Mouse (Mus musculus) midbrain, postnatal 0 days (tissue): ENCODE results near the gene Hes7. TPM values are rescaled to one million over a fixed set of nuclear protein-coding genes. Genes with fewer than 3 reads are reported as not detected.
A peak's percentile ranks its signal among the peaks of the same experiment; 100 is the strongest.

ENCODE experiments used
- ATAC-seq: fragments of 200-750 bp; cut with Nextera tagmentation; 2 replicates; pipeline ENCODE4 v1.8.0; 2017; ENCODE audit warnings: moderate number of reproducible peaks, mild to moderate bottlenecking, moderate TSS enrichment, moderate library complexity; ENCODE audit not compliant: low FRiP score
- DNase-seq: peaks from one replicate; pipeline ENCODE4 v3.0.0-alpha.2; 2015; ENCODE audit warnings: low spot score
- H3K27ac ChIP-seq: fragments of 300-500 bp; sonication (generic); 2 replicates; pipeline ENCODE4 v1.5.1; 2014; ENCODE audit warnings: low read depth, mild to moderate bottlenecking, low read length, mixed read lengths
- H3K27me3 ChIP-seq: fragments of 300-500 bp; sonication (generic); 2 replicates; pipeline ENCODE4 v1.6.1; 2014; ENCODE audit warnings: low read length, control low read depth, mixed read lengths; ENCODE audit not compliant: insufficient read depth
- H3K36me3 ChIP-seq: fragments of 300-500 bp; sonication (generic); 2 replicates; pipeline ENCODE4 v1.6.1; 2014; ENCODE audit warnings: low read length, control low read depth, mixed read lengths; ENCODE audit not compliant: insufficient read depth
- H3K4me1 ChIP-seq: fragments of 300-500 bp; sonication (generic); 2 replicates; pipeline ENCODE4 v1.6.1; 2014; ENCODE audit warnings: mild to moderate bottlenecking, control low read depth, antibody characterized with exemption, low read length, mixed read lengths; ENCODE audit not compliant: insufficient read depth
- H3K4me2 ChIP-seq: fragments of 300-500 bp; sonication (generic); 2 replicates; pipeline ENCODE4 v1.6.1; 2014; ENCODE audit warnings: low read depth, mild to moderate bottlenecking, low read length, mixed read lengths; ENCODE audit not compliant: poor library complexity, severe bottlenecking
- H3K4me3 ChIP-seq: fragments of 300-500 bp; sonication (generic); 2 replicates; pipeline ENCODE4 v1.5.1; 2014; ENCODE audit warnings: low read depth, mild to moderate bottlenecking, low read length, moderate library complexity
- H3K9ac ChIP-seq: fragments of 300-500 bp; sonication (generic); replicated peaks from 2 replicates; pipeline ENCODE4 v1.6.1; 2014; ENCODE audit warnings: mild to moderate bottlenecking, low read length, moderate library complexity, mixed read lengths; ENCODE audit not compliant: poor library complexity, severe bottlenecking
- H3K9me3 ChIP-seq: fragments of 300-500 bp; sonication (generic); 2 replicates; pipeline ENCODE4 v1.6.1; 2016; ENCODE audit warnings: low read length, control low read depth
- CTCF ChIP-seq: IDR thresholded peaks from 2 replicates; pipeline ENCODE4 v1.5.1; 2016; ENCODE audit warnings: antibody characterized with exemption, mild to moderate bottlenecking
- WGBS: fragments of 180-500 bp; shearing (Covaris S2); extraction: QIAGEN DNeasy Blood & Tissue Kit; methylation state at CpG from one replicate; pipeline ENCODE4 v1.1.7; 2014; 5-methylcytosine and 5-hydroxymethylcytosine counted together
- polyA plus RNA-seq: library from polyadenylated mRNA; unstranded; fragments of >200 nt; fragmentation: Nextera tagmentation; extraction: Ambion mirVana; gene quantifications from 2 replicates; pipeline ENCODE4 v1.2.1, GENCODE M21; 2015
- total RNA-seq: library from RNA; depleted of rRNA; stranded (reverse); fragments of >200 nt; gene quantifications from 2 replicates; pipeline ENCODE4 v1.2.3, GENCODE M21; 2014

The Hes7 gene
- total and polyA plus RNA-seq, 2 experiments from 2014 or later, result 2.0 to 2.1 TPM

GRCm38 (mm10) chr11:69108223-69108622 is 12.0 kb upstream of the Hes7 start:
- H3K27ac ChIP-seq, result no peak overlapping the region
- no peaks in the 10 kb centered on the region for H3K9me3 ChIP-seq
- H3K27me3 ChIP-seq, result no peaks in the 10 kb centered on the region
- H3K4me2 ChIP-seq, result no peak overlapping the region
- TF ChIP-seq CTCF, result no peak
- H3K4me3 ChIP-seq, result no peak overlapping the region
- DNase-seq (no peak), ATAC-seq (no peak)
- 91% methylated on average over 9 of the region's 9 CpGs for WGBS
- H3K9ac ChIP-seq, result no peak overlapping the region
- H3K36me3 ChIP-seq, result peaks cover 58% of the 10 kb centered on the region
- H3K4me1 ChIP-seq, result no peaks in the 10 kb centered on the region; the same call in 1 of the 2 replicates

GRCm38 (mm10) chr11:69109032-69109900 is 10.9 kb upstream of the Hes7 start:
- TF ChIP-seq CTCF, result no peak
- H3K4me2 ChIP-seq, result no peak overlapping the region
- H3K27ac ChIP-seq, result no peak overlapping the region
- H3K4me1 ChIP-seq, result no peaks in the 10 kb centered on the region; the same call in 1 of the 2 replicates
- no peak overlapping the region for H3K9ac ChIP-seq
- no peaks in the 10 kb centered on the region for H3K27me3 ChIP-seq
- 79% methylated on average over 13 of the region's 13 CpGs for WGBS
- H3K4me3 ChIP-seq, result no peak overlapping the region
- H3K9me3 ChIP-seq, result no peaks in the 10 kb centered on the region
- DNase-seq (no peak), ATAC-seq (peak; percentile 5; the same call in 1 of the 2 replicates)
- H3K36me3 ChIP-seq, result peaks cover 47% of the 10 kb centered on the region

- peak overlapping the region; percentile 4; the same call in 1 of the 2 replicates for H3K27ac ChIP-seq
- H3K9me3 ChIP-seq, result no peaks in the 10 kb centered on the region
- peak; percentile 89 for DNase-seq
Observed at GRCm38 (mm10) chr11:69110319-69111046, 9.7 kb upstream of the Hes7 start.

GRCm38 (mm10) chr11:69111051-69111810 is 9.0 kb upstream of the Hes7 start:
- Histone ChIP-seq H3K36me3 (peaks cover 29% of the 10 kb centered on the region), H3K4me1 (no peaks in the 10 kb centered on the region; the same call in 1 of the 2 replicates), H3K27ac (no peak overlapping the region), H3K27me3 (no peaks in the 10 kb centered on the region), H3K9ac (peak overlapping the region; percentile 39; the same call in 1 of the 2 replicates), H3K4me3 (peak overlapping the region; percentile 42), H3K4me2 (peak overlapping the region; percentile 47), H3K9me3 (no peaks in the 10 kb centered on the region)
- ATAC-seq (no peak), DNase-seq (no peak)
- no peak for TF ChIP-seq CTCF
- 6% methylated on average over 21 of the region's 21 CpGs for WGBS

More at GRCm38 (mm10) chr11:69110319-69111046, 9.7 kb upstream of the Hes7 start:
- no peak for TF ChIP-seq CTCF
- Histone ChIP-seq H3K4me3 (peak overlapping the region; percentile 42), H3K4me2 (peak overlapping the region; percentile 47), H3K9ac (peak overlapping the region; percentile 39; the same call in 1 of the 2 replicates), H3K27me3 (no peaks in the 10 kb centered on the region), H3K4me1 (no peaks in the 10 kb centered on the region; the same call in 1 of the 2 replicates), H3K36me3 (peaks cover 36% of the 10 kb centered on the region)
- peak; percentile 65; the same call in 1 of the 2 replicates for ATAC-seq
- WGBS, result under 1% methylated on average over 30 of the region's 30 CpGs

- Histone ChIP-seq H3K4me3 (no peak overlapping the region), H3K9ac (no peak overlapping the region), H3K36me3 (peaks cover 24% of the 10 kb centered on the region), H3K9me3 (no peaks in the 10 kb centered on the region), H3K4me1 (peaks cover 2% of the 10 kb centered on the region), H3K27ac (no peak overlapping the region), H3K4me2 (no peak overlapping the region), H3K27me3 (no peaks in the 10 kb centered on the region)
- WGBS, result 70% methylated on average over 4 of the region's 4 CpGs
- no peak for DNase-seq
- ATAC-seq, result no peak
- no peak for TF ChIP-seq CTCF
Observed at GRCm38 (mm10) chr11:69111865-69112264, 8.3 kb upstream of the Hes7 start.
